Mouse (Mus musculus): Measurements from ENCODE around the gene Fgfr1op2. TPM values are rescaled to one million over a fixed set of nuclear protein-coding genes. Genes with fewer than 3 reads are reported as not detected.
A peak's percentile ranks its signal among the peaks of the same experiment; 100 is the strongest.

Fgfr1op2 gene
- polyA plus RNA-seq, 1 experiment from 2014 or later: 89.2 TPM

GRCm38 (mm10) chr6:146631847-146632246 lies 54.8 kb downstream of the Fgfr1op2 start:
- peaks cover 19% of the 10 kb centered on the region for H3K4me1 ChIP-seq (replicated peaks)
- H3K4me3 ChIP-seq (replicated peaks): no peak overlapping the region
- no peaks in the 10 kb centered on the region for H3K27me3 ChIP-seq
- H3K9ac ChIP-seq (replicated peaks): no peak overlapping the region
- WGBS: 39% methylated on average over 8 of the region's 8 CpGs
- no peak for ATAC-seq (ENCODE audit: insufficient number of reproducible peaks, insufficient read depth, low FRiP score, low TSS enrichment, low read depth)
- no peaks in the 10 kb centered on the region for H3K36me3 ChIP-seq
- no peaks in the 10 kb centered on the region for H3K9me3 ChIP-seq
- H3K4me2 ChIP-seq: no peak overlapping the region
- no peak overlapping the region for H3K27ac ChIP-seq

DNA sequence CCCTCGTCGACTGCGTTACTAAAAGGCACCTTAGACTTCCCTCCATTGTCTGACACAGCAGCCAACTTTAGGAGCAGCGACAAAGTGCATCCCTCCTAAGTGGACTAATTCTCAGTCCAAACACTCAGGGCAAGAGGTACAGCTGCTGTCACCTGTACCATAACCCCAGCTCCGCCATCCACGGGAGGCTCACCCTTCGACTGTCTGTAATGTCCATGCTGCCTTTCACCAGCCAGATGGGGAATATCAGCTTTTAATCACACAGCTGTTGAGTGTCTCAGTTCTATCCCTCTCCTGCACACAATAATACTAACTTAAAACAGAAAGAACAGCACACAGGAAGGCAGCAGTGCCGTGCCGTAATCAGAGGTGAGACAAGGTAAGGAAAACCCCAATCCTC lies 55.4 kb downstream of the Fgfr1op2 start:
- Histone ChIP-seq H3K27me3 (no peaks in the 10 kb centered on the region), H3K9ac (replicated peaks) (no peak overlapping the region), H3K4me2 (no peak overlapping the region), H3K9me3 (no peaks in the 10 kb centered on the region), H3K4me1 (replicated peaks) (peaks cover 19% of the 10 kb centered on the region), H3K36me3 (no peaks in the 10 kb centered on the region), H3K4me3 (replicated peaks) (no peak overlapping the region), H3K27ac (no peak overlapping the region)
- 68% methylated on average over 9 of the region's 9 CpGs for WGBS
- ATAC-seq (ENCODE audit: insufficient number of reproducible peaks, insufficient read depth, low FRiP score, low TSS enrichment, low read depth): no peak

- peak overlapping the region; percentile 65 for H3K4me2 ChIP-seq
- 49% methylated on average over 8 of the region's 8 CpGs for WGBS
- ATAC-seq (ENCODE audit: insufficient number of reproducible peaks, insufficient read depth, low FRiP score, low TSS enrichment, low read depth): no peak
- H3K27ac ChIP-seq: peak overlapping the region; percentile 90; the same call in 1 of the 2 replicates
- H3K4me1 ChIP-seq (replicated peaks): peaks cover 19% of the 10 kb centered on the region
- H3K9me3 ChIP-seq: no peaks in the 10 kb centered on the region
- H3K9ac ChIP-seq (replicated peaks): peak overlapping the region; percentile 81; the same call in 1 of the 2 replicates
- no peaks in the 10 kb centered on the region for H3K27me3 ChIP-seq
- H3K4me3 ChIP-seq (replicated peaks): peak overlapping the region; percentile 69
- H3K36me3 ChIP-seq: no peaks in the 10 kb centered on the region
Measured at GRCm38 (mm10) chr6:146633097-146633496, 56.1 kb downstream of the Fgfr1op2 start.

DNA sequence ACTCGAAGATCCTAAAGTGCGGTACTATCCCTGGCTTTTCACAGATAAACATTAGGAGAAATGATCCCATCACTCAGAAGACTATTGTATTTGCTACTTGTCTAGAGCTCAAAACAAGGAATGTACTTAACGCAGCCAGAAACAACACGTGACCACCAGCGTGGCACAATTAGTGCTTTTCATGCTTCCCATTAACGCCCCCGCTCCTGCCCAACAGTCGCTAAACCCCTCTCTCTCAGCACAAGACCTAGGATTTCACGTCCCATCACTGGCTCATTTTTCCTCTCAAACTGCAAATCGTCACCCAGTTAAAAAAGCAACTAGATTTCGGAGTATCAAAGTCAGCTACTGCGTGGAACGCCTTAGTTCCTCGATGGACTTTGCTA lies 56.6 kb downstream of the Fgfr1op2 start:
- H3K4me3 ChIP-seq (replicated peaks): peak overlapping the region; percentile 69
- H3K9ac ChIP-seq (replicated peaks): peak overlapping the region; percentile 81
- peak overlapping the region; percentile 65 for H3K4me2 ChIP-seq
- H3K36me3 ChIP-seq: no peaks in the 10 kb centered on the region
- H3K4me1 ChIP-seq (replicated peaks): peaks cover 19% of the 10 kb centered on the region
- peak overlapping the region; percentile 90 for H3K27ac ChIP-seq
- ATAC-seq (ENCODE audit: insufficient number of reproducible peaks, insufficient read depth, low FRiP score, low TSS enrichment, low read depth): no peak
- H3K27me3 ChIP-seq: no peaks in the 10 kb centered on the region
- no peaks in the 10 kb centered on the region for H3K9me3 ChIP-seq
- 15% methylated on average over 14 of the region's 14 CpGs for WGBS

- Histone ChIP-seq H3K36me3 (no peaks in the 10 kb centered on the region), H3K9ac (replicated peaks) (peak overlapping the region; percentile 81), H3K4me2 (peak overlapping the region; percentile 65), H3K4me3 (replicated peaks) (peak overlapping the region; percentile 69), H3K27ac (peak overlapping the region; percentile 90), H3K27me3 (no peaks in the 10 kb centered on the region), H3K9me3 (no peaks in the 10 kb centered on the region), H3K4me1 (replicated peaks) (peaks cover 19% of the 10 kb centered on the region)
- peak; percentile 93 for ATAC-seq (ENCODE audit: insufficient number of reproducible peaks, insufficient read depth, low FRiP score, low TSS enrichment, low read depth)
- under 1% methylated on average over 81 of the region's 82 CpGs for WGBS
Measured at GRCm38 (mm10) chr6:146634015-146634722, 57.2 kb downstream of the Fgfr1op2 start.

DNA sequence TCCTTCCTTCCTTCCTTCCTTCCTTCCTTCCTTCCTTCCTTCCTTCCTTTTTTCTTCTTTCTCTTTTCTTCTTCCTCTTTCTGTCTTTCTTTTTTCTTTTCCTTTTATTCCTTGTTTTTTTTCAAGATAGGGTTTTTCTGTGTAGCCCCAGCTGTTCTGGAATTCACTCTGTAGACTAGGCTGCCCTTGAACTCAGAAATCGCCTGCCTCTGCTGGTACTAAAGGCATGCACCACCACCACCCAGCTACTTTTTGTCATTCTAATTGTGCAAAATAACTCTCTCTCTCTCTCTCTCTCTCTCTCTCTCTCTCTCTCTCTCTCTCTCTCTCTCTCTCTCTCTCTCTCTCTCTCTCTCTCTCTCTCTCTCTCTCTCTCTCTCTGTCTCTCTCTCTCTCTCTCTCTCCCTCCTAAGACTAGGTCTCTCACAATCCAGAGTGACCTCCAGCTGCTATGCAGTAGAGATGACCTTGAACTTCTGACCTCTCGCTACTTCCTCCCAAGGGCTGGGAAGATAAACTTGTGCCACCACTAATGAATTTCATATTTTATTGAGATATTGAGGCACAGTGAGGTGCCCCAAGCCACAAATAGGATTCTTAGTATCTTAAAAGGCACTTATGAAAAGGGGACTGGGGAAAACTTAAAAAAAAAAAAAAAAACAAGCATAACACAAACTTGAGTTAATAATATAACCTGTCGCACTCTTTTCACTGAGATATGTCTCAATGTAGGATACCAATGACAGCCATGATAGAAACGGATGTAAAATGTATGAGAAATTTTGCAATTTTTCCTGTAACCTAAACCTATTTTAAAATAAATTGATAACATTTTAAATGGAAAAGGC lies 58.0 kb downstream of the Fgfr1op2 start:
- 57% methylated on average over 4 of the region's 4 CpGs for WGBS
- Histone ChIP-seq H3K27ac (no peak overlapping the region), H3K9me3 (no peaks in the 10 kb centered on the region), H3K4me1 (replicated peaks) (peaks cover 19% of the 10 kb centered on the region), H3K36me3 (no peaks in the 10 kb centered on the region), H3K4me3 (replicated peaks) (peak overlapping the region; percentile 69), H3K27me3 (no peaks in the 10 kb centered on the region), H3K9ac (replicated peaks) (no peak overlapping the region), H3K4me2 (peak overlapping the region; percentile 65)
- no peak for ATAC-seq (ENCODE audit: insufficient number of reproducible peaks, insufficient read depth, low FRiP score, low TSS enrichment, low read depth)

GRCm38 (mm10) chr6:146636482-146636881 lies 59.5 kb downstream of the Fgfr1op2 start:
- 89% methylated on average over 5 of the region's 5 CpGs for WGBS
- Histone ChIP-seq H3K27me3 (no peaks in the 10 kb centered on the region), H3K27ac (no peak overlapping the region), H3K4me2 (no peak overlapping the region), H3K4me1 (replicated peaks) (peaks cover 19% of the 10 kb centered on the region), H3K9ac (replicated peaks) (no peak overlapping the region), H3K36me3 (no peaks in the 10 kb centered on the region), H3K4me3 (replicated peaks) (no peak overlapping the region), H3K9me3 (no peaks in the 10 kb centered on the region)
- no peak for ATAC-seq (ENCODE audit: insufficient number of reproducible peaks, insufficient read depth, low FRiP score, low TSS enrichment, low read depth)

- 86% methylated on average over 7 of the region's 7 CpGs for WGBS
- Histone ChIP-seq H3K27ac (no peak overlapping the region), H3K4me1 (replicated peaks) (peaks cover 6% of the 10 kb centered on the region), H3K4me2 (no peak overlapping the region), H3K4me3 (replicated peaks) (no peak overlapping the region), H3K9me3 (no peaks in the 10 kb centered on the region), H3K36me3 (no peaks in the 10 kb centered on the region), H3K9ac (replicated peaks) (no peak overlapping the region), H3K27me3 (no peaks in the 10 kb centered on the region)
- ATAC-seq (ENCODE audit: insufficient number of reproducible peaks, insufficient read depth, low FRiP score, low TSS enrichment, low read depth): no peak
Measured at GRCm38 (mm10) chr6:146640068-146640965, 63.3 kb downstream of the Fgfr1op2 start.

- ATAC-seq (ENCODE audit: insufficient number of reproducible peaks, insufficient read depth, low FRiP score, low TSS enrichment, low read depth): no peak
Measured at GRCm38 (mm10) chr6:146640991-146641390, 64.0 kb downstream of the Fgfr1op2 start.

DNA sequence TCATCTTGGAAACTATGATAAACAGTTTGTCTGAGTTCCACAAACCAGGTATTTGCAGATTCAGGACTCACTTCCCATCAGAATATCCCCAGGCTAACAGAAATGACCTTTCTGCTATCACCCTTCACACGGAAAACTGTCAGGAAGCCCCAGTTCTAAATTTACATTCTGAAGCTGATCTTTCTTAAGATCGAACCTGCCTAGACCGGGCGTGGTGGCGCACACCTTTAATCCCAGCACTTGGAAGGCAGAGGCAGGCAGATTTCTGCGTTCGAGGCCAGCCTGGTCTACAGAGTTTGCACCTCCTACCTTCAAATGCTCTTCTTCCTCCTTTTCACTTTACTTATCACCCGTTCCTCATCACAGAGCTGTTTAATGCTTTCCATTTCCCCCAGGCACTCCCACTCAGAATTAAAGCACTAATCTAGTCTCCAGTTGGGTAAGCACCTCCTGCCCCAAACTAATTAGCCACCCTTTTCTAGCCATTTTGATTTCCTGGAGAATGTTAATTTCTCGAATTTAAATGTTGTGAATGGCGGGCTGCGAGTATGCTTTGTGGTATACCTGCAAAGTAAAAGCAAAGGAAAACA lies 64.7 kb downstream of the Fgfr1op2 start:
- 69% methylated on average over 11 of the region's 11 CpGs for WGBS
- Histone ChIP-seq H3K4me2 (peak overlapping the region; percentile 63), H3K27me3 (no peaks in the 10 kb centered on the region), H3K9me3 (no peaks in the 10 kb centered on the region), H3K4me1 (replicated peaks) (peaks cover 6% of the 10 kb centered on the region), H3K4me3 (replicated peaks) (peak overlapping the region; percentile 74), H3K36me3 (no peaks in the 10 kb centered on the region), H3K27ac (0 out of 2 replicates have a peak overlapping the region, but pooled peaks have one; percentile 4), H3K9ac (replicated peaks) (peak overlapping the region; percentile 86; the same call in 1 of the 2 replicates)
- no peak for ATAC-seq (ENCODE audit: insufficient number of reproducible peaks, insufficient read depth, low FRiP score, low TSS enrichment, low read depth)

More at GRCm38 (mm10) chr6:146640991-146641390, 64.0 kb downstream of the Fgfr1op2 start:
- no peak overlapping the region for H3K4me2 ChIP-seq
- 82% methylated on average over 6 of the region's 6 CpGs for WGBS
- H3K4me1 ChIP-seq (replicated peaks): peaks cover 6% of the 10 kb centered on the region
- no peaks in the 10 kb centered on the region for H3K36me3 ChIP-seq
- H3K27me3 ChIP-seq: no peaks in the 10 kb centered on the region
- H3K27ac ChIP-seq: no peak overlapping the region
- no peaks in the 10 kb centered on the region for H3K9me3 ChIP-seq
- no peak overlapping the region for H3K9ac ChIP-seq (replicated peaks)
- H3K4me3 ChIP-seq (replicated peaks): no peak overlapping the region

Measured in limb, embryonic 12.5 days (tissue).